Mouse (Mus musculus) cerebellum, adult 2 months (tissue): ENCODE data around the gene Lgals2. TPM values are rescaled to one million over a fixed set of nuclear protein-coding genes. Genes with fewer than 3 reads are reported as not detected.

Experiments
- DNase-seq, 2 experiments: peaks; one replicate each; pipeline ENCODE4 v3.0.0; 2021
- H3K27ac ChIP-seq: fragments of 200-500 bp; 2 replicates; pipeline ENCODE4 v1.5.1; 2012; ENCODE audit warnings: low read length, control low read depth, inconsistent platforms; ENCODE audit not compliant: insufficient read depth
- H3K27me3 ChIP-seq: fragments of 200-500 bp; 2 replicates; pipeline ENCODE4 v1.6.1; 2012; ENCODE audit warnings: inconsistent platforms, mild to moderate bottlenecking, low read length, moderate library complexity; ENCODE audit not compliant: control insufficient read depth, insufficient read depth
- H3K4me1 ChIP-seq: fragments of 200-500 bp; 2 replicates; pipeline ENCODE4 v1.6.1; 2011; ENCODE audit warnings: low read length; ENCODE audit not compliant: control insufficient read depth, insufficient read depth
- H3K4me3 ChIP-seq: fragments of 200-500 bp; replicated peaks from 2 replicates; pipeline ENCODE3; 2011; ENCODE audit warnings: mild to moderate bottlenecking, low read depth, low read length, control low read depth; ENCODE audit not compliant: insufficient read depth
- CTCF ChIP-seq: fragments of 200-500 bp; IDR thresholded peaks from 2 replicates; pipeline ENCODE4 v1.5.1; 2011; ENCODE audit warnings: low read depth, mild to moderate bottlenecking, control low read depth, low read length, moderate library complexity, borderline replicate concordance; ENCODE audit not compliant: insufficient read depth
- POLR2A ChIP-seq: fragments of 200-500 bp; IDR thresholded peaks from 2 replicates; pipeline ENCODE4 v1.6.1; 2011; ENCODE audit warnings: low read length, control low read depth, borderline replicate concordance; ENCODE audit not compliant: insufficient read depth
- whole genome bisulfite sequencing: fragments of 180-500 bp; shearing (Covaris S2); methylation state at CpG from one replicate; pipeline ENCODE4 v1.1.7; 2018; 5-methylcytosine and 5-hydroxymethylcytosine counted together
- polyA plus RNA-seq: library from polyadenylated mRNA; depleted of rRNA; stranded (reverse); fragments of >200 nt; gene quantifications from 2 replicates; pipeline ENCODE4 v1.2.3, GENCODE M21; 2012

Lgals2 gene
- polyA plus RNA-seq, 1 experiment, result 0.87 TPM

GRCm38 (mm10) chr15:78839744-78840143 lies 15.6 kb downstream of the Lgals2 start:
- H3K27ac ChIP-seq, result no peak overlapping the region
- WGBS, result 38% methylated on average over 2 of the region's 2 CpGs
- DNase-seq, result no peak
- no peaks in the 10 kb centered on the region; the same call in 1 of the 2 replicates for H3K27me3 ChIP-seq
- TF ChIP-seq CTCF, result no peak
- no peak for TF ChIP-seq POLR2A
- peaks cover 8% of the 10 kb centered on the region for H3K4me1 ChIP-seq
- H3K4me3 ChIP-seq, result no peak overlapping the region

GRCm38 (mm10) chr15:78836086-78836621 lies 19.2 kb downstream of the Lgals2 start:
- DNase-seq, result no peak
- TF ChIP-seq CTCF, result no peak
- TF ChIP-seq POLR2A, result no peak
- WGBS, result 64% methylated on average over 8 of the region's 8 CpGs
- H3K27me3 ChIP-seq, result no peaks in the 10 kb centered on the region
- H3K4me1 ChIP-seq, result peaks cover 14% of the 10 kb centered on the region
- H3K27ac ChIP-seq, result no peak overlapping the region
- H3K4me3 ChIP-seq, result no peak overlapping the region

GRCm38 (mm10) chr15:78835200-78836085 lies 19.9 kb downstream of the Lgals2 start:
- Histone ChIP-seq H3K4me3 (no peak overlapping the region), H3K27ac (no peak overlapping the region), H3K4me1 (peaks cover 14% of the 10 kb centered on the region), H3K27me3 (no peaks in the 10 kb centered on the region)
- TF ChIP-seq POLR2A (no peak), CTCF (no peak)
- WGBS, result 25% methylated on average over 12 of the region's 12 CpGs
- peak; percentile 56 to 71 for DNase-seq

GRCm38 (mm10) chr15:78834233-78835005 lies 20.9 kb downstream of the Lgals2 start:
- WGBS, result 47% methylated on average over 10 of the region's 10 CpGs
- H3K4me3 ChIP-seq, result no peak overlapping the region
- H3K27ac ChIP-seq, result no peak overlapping the region
- no peaks in the 10 kb centered on the region for H3K27me3 ChIP-seq
- peaks cover 14% of the 10 kb centered on the region for H3K4me1 ChIP-seq
- DNase-seq, result no peak
- TF ChIP-seq POLR2A (no peak), CTCF (no peak)

GRCm38 (mm10) chr15:78833582-78833981 lies 21.7 kb downstream of the Lgals2 start:
- no peak for TF ChIP-seq POLR2A
- no peak for TF ChIP-seq CTCF
- Histone ChIP-seq H3K27ac (no peak overlapping the region), H3K27me3 (no peaks in the 10 kb centered on the region), H3K4me3 (no peak overlapping the region), H3K4me1 (peaks cover 14% of the 10 kb centered on the region)
- no peak for DNase-seq
- 85% methylated on average over 3 of the region's 3 CpGs for WGBS

GRCm38 (mm10) chr15:78832701-78833123 lies 22.6 kb downstream of the Lgals2 start:
- Histone ChIP-seq H3K27ac (no peak overlapping the region; the same call in 1 of the 2 replicates), H3K27me3 (no peaks in the 10 kb centered on the region), H3K4me3 (no peak overlapping the region), H3K4me1 (peaks cover 14% of the 10 kb centered on the region)
- TF ChIP-seq POLR2A (no peak), CTCF (no peak)
- WGBS, result 8% methylated on average over 14 of the region's 14 CpGs
- peak; percentile 58 to 76 for DNase-seq

- TF ChIP-seq CTCF, result no peak
- TF ChIP-seq POLR2A, result no peak
- DNase-seq, result peak in 1 of 2 experiments; percentile 30
- 66% methylated on average over 19 of the region's 19 CpGs for WGBS
- H3K27me3 ChIP-seq, result no peaks in the 10 kb centered on the region
- H3K4me1 ChIP-seq, result peaks cover 14% of the 10 kb centered on the region
- no peak overlapping the region for H3K4me3 ChIP-seq
- H3K27ac ChIP-seq, result no peak overlapping the region
These were observed 23.3 kb downstream of the Lgals2 start for GRCm38 (mm10) chr15:78831720-78832657.
